Mouse (Mus musculus) heart, postnatal 25 days (tissue): ENCODE measurements around the gene Ccl3. TPM values are rescaled to one million over a fixed set of nuclear protein-coding genes. Genes with fewer than 3 reads are reported as not detected.

Experiments
- DNase-seq: peaks from one replicate; pipeline ENCODE4 v3.0.0; 2022; ENCODE audit warnings: low spot score
- intact Hi-C: fragments of 180-260 bp; cut with DNase I; formaldehyde crosslinking; loops from one replicate; pipeline ENCODE4 v1.15.1; 2025
- total RNA-seq, 2 experiments: library from RNA; stranded (reverse); gene quantifications; 2 replicates each; pipeline ENCODE4 v1.2.3; 2021

The Ccl3 gene
- total RNA-seq, result under 1 TPM in 1 of 2 experiments, not detected in 1; 0.36 TPM

DNA sequence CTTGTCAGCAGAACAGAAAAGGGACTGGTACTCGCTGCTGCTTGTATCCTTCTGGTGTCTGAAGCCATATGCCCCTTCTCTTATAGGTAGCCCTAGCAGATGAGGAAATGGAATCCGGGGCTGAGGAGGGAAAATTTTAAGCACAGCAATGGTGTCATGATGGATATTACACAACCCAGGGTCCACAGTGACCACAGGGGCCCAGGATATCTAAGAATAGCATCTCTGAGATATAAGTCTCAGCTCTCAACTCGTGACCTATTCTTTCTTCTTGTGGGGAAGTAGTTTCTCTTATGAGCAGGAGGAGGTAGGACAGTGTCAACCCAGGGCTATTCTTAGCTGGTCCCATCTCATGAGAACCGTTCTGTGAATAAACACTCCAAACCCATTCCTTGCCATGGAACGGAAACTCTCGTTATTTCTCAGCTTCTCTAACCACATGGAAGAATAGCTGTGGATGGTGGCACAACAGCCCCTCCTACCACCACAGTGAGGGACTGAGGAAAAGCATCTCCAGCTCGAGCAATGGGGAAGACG lies at the start of gene Ccl3:
Gene Ccl3 (minus strand): TSS at position 51 of the 537 bp plus-strand sequence.
- intact Hi-C loops, result no loop called here
- DNase-seq, result no peak

DNA sequence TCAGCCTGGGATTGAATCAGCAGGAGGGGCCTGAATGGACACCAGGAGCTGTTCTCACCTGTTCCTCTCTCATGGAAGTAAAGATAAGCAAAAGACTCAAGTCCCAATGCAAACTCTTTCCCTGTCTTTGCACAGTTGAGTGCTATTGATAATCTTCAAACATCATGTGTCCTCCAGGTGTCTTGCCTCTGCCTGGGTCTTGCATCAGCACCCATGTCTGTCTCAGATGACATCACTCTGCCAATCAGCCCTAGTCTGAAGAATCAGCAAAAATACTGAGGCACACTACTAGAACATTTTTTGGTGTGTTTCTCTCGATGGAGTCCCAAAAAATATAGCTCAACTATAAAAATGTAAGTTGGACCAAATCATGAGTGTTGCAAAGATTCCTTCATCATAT lies 42.9 kb upstream of the Ccl3 start:
- intact Hi-C loops, result no loop called here
- DNase-seq, result no peak

DNA sequence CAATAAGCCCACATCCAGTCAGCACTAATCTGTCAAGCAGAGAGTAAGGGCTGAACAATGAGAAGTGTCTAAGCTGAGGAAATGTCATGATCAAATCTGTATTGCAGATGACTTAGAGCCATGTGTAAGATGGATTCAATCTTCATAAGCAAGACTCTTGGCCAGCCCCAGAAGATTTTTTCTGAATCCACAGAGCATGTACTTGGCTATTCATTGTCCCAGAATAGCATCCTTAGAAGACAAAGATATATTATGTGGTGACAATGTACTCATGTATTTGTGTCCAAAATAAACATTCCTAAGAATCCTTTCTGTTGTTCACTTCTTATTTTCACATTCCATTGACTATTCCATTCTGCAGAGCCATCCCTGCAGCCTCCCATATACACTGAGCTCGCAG lies 40.8 kb upstream of the Ccl3 start:
- intact Hi-C loops, result no loop called here

DNA sequence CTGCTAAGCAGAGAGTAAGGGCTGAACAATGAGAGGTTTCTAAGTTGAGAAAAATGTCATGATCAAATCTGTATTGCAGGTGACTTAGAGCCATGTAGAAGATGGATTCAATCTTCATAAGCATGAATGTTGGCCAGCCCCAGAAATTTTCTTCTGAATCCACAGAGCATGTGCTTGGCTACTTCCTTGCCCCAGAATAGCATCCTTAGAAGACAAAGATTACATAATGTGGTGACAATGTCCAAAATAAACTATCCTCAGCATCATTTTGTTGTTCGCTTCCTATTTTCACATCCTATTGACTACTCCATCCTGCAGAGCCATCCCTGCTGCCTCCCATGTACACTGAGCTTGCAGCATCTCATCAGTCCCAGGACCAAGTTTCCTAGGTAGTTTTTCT lies 26.5 kb upstream of the Ccl3 start:
- no peak for DNase-seq
- intact Hi-C loops, result loop anchor here (1.0 kb wide), 1 partner anchor 21 kb away; no protein-coding TSS in a partner anchor

More for the DNA sequence above, 40.8 kb upstream of the Ccl3 start:
- no peak for DNase-seq

DNA sequence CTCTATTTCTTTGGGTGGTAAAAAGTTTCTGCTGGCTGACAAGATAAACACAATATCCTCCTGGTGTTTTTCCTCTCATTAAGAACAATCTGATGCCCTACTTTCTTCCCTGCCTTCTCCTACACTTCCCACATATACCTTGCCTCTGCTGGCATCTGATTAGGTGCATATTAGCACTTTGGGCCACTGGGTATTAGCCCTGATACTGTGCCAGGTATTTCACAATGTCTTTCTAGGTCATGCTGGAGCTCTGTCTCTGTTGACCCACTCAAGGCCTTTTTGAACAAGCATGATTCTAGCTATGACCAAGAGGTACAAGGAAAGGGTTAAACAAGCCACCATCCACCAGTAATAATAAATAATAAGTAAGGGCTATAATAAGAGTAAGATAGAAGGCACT lies 22.6 kb upstream of the Ccl3 start:
- no peak for DNase-seq
- intact Hi-C loops, result no loop called here

DNA sequence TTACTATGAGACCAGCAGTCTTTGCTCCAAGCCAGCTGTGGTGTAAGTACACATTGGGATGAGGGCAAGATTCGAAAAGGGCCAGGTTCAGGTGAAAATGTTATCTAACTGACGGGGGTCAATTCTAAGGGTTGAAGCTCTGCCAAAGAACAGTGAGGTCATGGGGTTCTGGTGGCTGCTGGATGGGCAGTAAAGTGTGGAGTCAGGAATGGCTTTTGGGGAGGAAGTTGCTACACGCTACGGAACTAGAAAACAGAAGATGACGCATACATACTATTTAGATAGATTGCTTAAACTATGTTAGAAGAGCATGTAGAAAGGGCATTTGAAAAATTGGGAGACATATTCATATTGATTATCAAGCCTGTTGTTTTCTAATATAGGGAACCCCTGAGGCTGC lies 14.4 kb upstream of the Ccl3 start:
- DNase-seq, result no peak
- intact Hi-C loops, result no loop called here

DNA sequence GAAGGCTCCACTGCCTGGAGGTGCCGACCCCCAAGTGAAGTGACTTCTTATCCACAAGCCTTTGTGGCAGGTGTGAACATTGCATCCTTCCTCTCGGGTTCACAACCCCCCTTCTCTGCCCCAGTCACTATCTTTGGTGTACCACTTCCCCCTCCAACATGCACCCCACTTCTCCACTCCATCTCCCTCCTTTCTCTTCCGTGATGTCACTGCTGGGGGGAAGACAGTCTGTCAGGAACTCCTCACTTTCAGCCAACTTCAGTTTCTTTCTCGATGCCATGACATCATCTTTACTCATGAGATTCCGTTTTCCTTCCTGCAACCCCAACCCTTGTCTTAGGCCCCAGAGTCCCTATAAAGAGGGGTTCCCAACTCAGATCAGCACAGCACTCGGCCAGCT lies 13.0 kb upstream of the Ccl3 start, which contains the start of gene Ccl4:
Gene Ccl4 (plus strand): TSS at position 381 of the 400 bp plus-strand sequence.
- DNase-seq, result no peak

DNA sequence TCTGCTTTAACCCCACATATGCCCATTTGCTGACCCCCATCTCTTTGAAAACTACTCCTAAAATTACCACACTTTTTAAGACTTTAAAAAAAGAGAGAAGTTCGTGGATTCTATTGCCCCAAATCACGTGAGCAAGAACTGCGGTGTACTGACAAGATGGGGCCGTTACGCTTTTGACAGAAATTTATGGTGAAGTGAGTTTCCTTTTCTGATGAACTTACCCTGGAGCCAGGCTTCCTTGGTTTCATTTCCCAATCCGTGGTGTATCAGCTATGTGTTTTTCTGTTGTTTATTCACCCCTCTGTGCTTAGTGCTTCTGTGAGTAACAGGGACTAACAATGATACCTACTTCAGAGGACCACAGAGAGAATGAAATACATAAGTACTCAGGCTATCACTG lies 9.6 kb upstream of the Ccl3 start:
- intact Hi-C loops, result no loop called here

More for the DNA sequence above, 13.0 kb upstream of the Ccl3 start, which contains the start of gene Ccl4:
- intact Hi-C loops, result no loop called here

DNA sequence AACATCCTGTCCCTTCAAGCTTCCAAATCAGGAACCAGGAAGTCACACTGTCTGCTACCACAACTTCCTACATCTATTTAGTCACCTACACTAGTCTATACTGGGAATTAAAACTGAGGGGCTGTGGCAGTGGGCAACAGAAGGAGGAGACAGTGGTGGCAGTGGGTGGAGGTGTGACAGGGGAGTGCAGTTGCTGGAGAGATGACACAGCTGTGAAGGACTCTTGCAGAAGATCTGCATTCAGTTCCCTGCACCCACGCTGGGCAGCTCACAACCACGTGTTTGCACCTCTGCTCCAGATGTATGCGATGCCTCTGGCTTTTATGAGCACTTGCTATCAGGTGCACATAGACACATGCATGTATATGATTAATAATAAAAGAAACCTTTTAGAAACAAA lies 8.4 kb upstream of the Ccl3 start:
- DNase-seq, result no peak
- intact Hi-C loops, result no loop called here

More for the DNA sequence above, 9.6 kb upstream of the Ccl3 start:
- DNase-seq, result no peak

DNA sequence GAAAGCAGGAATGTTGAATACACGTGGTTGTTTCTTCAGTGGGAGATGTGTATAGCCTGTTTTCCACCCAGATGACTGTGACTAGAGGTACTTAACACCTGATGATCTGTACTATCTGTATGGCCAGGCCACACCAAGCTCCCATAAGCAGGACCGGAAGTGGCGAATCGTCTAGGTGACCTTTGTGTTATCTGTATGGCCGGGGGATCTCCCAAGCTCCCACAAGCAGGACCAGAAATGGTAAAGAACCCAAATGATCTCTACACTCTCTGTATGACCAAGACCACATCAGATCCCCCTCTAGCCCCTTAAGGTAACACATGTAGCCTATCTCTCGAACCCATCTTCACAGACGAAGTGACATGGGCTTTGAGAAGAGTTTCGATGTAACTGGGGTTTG lies 5.5 kb upstream of the Ccl3 start:
- intact Hi-C loops, result no loop called here

DNA sequence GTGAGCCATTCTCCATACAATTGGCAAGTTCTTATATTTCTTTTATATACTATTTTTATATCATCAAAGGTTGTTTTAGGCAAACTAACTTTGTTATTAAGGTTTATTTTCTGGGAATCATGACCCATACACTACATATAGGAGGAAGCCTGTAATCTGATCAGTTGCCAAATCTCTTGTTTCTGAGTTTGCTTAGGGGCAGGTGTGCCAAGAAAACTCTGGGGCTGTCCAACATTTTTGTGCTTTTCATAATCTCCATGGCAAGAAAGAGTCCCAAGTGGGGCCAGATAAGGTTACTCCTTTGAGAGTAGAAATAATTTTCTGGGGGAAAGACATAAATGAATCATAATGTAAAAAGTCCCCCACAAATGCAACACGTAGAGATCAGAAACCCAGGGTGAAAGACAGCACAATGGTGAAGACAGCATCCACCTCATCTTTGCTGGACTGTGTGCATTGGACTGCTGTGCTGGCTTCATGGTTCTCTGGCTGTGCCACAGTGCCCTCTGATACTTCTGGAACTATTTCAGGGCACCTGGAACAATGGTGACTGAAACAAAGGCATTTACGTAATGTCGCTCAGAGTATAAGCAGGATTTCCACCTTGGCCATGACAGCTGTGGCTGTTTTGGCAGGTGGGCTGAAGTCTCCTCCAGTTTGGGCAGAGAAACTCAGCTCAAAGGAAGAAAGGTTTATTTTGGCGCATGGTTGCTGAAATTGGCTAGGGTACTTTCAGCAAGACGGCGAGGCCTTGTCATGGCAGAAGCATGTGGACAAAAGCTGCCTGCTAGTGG lies 2.6 kb downstream of the Ccl3 start:
- intact Hi-C loops, result no loop called here
- DNase-seq, result no peak

More for the DNA sequence above, 5.5 kb upstream of the Ccl3 start:
- no peak for DNase-seq

DNA sequence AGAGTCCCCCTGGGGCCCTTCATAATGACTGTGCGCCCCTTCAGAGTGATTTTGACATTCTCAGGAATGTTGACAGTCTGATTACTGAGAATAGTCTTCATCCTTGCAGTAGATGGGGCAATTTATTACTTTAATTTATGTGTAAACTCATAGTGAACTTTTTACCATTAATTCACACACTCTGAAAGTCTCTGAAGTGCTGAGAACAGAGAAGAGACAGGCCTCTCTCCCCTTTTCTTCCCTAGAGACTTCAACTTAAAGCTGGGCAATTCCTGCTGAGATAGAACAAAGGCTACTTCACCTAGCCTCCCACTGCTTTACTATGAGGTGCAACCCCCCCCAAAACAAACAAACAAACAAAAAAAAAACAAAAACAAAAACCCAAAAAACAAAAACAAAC lies 3.6 kb downstream of the Ccl3 start, which contains the start of gene Rpl9-ps1:
Gene Rpl9-ps1 (minus strand): TSS at position 101 of the 400 bp plus-strand sequence.
- no peak for DNase-seq
- intact Hi-C loops, result no loop called here

DNA sequence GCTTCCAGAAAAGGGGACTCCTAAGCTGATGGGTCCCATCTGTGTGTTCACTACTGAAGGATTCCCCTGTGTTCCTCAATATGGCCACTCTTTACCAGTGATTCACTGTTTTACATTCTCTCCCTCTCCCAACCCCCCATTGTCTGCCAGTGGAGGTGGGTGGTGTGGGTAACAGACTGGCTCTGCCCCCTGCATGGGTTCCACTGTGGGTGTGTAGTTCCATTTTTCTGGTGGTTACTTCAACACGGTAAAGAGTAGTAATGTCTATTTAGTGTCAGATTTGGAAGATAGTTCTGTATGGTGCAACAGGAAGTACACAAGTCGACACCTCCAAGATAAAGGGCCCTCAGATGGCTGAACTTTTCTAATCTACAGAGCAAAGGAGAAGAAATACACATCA lies 7.9 kb downstream of the Ccl3 start:
- intact Hi-C loops, result no loop called here
- DNase-seq, result no peak

DNA sequence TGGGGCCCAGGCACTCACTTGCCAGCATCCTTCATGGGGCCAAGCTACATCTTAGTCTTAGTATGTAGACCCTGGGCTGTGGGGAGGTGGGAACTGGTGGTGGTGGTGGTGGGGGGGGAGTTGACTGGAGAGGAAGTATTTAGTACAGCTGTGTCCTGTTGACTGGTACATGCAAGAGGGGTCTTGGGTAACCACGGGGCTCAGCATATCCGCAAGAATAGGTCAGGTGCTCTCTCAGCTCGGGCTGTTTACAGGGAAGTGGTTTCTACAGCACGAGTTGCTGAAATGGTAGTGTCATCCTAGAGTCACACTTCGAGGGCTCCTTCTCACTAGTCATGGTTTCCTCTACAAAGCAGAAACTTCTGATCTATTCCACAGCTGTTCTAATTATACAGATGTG lies 9.0 kb downstream of the Ccl3 start:
- intact Hi-C loops, result no loop called here
- no peak for DNase-seq

DNA sequence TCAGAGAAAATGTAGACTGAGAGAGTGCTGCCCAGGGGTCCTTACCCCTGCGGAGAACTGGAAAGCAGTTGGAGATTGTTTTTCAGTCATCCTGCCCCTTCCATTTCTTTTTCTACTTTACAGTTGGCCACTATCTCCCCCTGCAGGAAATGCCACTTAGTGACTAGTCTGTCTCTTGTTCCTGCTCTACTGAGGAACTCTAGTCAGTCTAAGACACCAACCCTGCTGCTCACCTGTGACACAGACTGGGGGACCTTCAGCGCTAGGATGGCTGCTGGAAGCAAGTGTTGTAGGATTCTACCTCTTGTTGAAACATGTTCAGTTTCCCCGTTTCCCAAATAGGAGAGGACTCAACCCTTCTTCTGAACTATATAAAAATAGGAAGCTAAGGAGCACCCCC lies 9.6 kb downstream of the Ccl3 start:
- intact Hi-C loops, result loop anchor here (5.0 kb wide), 1 partner anchor 98 kb away; no protein-coding TSS in a partner anchor
- DNase-seq, result no peak

DNA sequence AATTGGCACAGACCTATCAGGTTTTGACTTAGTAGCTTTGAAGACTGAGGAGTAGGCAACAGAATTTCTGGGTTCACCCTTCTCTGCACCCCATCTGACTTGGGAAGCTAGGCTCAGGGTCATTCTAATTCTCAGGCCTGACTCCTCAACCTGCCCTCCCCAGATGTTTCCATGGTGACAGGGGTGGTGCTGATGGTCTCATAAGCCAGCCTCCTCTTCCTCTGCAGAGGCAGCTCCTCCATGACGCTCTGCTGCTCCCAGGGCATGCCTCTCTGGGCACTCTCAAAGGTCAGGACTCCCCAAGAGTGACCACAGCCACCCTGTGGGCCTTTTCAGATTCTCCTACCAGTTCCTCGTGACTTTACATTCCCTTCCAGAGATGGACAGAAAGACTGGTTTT lies 10.2 kb downstream of the Ccl3 start:
- DNase-seq, result no peak
- intact Hi-C loops, result loop anchor here (5.0 kb wide), 1 partner anchor 98 kb away; no protein-coding TSS in a partner anchor

DNA sequence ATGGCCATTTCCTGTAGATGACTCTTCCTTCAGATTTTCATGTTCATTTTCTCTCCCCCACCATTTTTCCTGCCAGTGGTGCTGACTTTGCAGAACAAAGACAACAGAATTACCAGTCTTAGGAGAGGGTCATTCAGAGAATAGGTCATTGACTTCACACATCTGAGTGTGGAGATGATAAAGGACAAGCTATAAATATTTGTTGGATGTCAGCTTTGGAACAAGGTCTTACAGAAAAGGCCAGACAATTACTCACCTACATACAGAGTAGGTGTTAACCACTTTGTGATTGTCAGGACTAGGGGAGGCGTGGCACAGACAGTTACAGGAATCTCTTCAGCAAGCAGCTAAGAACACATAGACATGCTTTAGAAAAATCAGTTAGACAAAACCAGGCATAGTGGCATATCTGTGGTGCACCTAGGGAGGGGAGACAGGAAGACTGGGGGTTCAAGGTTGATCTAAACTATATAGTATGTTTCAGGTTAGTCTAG lies 12.4 kb downstream of the Ccl3 start:
- DNase-seq, result no peak
- intact Hi-C loops, result loop anchor here (5.0 kb wide), 1 partner anchor 101 kb away; no protein-coding TSS in a partner anchor

DNA sequence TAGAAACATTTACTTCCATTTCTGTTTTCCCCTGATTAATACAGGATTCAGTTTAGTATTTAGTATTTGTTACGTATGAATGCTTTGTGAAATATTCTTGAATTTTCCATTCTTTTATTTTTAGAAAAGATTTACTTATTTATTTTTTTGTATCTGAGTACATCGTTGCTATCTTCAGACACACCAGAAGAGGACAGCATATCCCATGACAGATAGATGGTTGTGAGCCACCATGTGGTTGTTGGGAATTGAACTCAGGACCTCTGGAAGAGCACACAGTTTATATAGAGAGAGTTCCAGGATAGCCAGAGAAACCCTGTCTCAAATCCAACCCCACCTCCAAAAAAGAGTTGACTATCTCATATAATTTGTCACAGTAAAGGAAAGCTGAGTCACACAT lies 14.3 kb downstream of the Ccl3 start:
- intact Hi-C loops, result loop anchor here (5.0 kb wide), 2 partner anchors 78 to 102 kb away; no protein-coding TSS in a partner anchor
- DNase-seq, result no peak

DNA sequence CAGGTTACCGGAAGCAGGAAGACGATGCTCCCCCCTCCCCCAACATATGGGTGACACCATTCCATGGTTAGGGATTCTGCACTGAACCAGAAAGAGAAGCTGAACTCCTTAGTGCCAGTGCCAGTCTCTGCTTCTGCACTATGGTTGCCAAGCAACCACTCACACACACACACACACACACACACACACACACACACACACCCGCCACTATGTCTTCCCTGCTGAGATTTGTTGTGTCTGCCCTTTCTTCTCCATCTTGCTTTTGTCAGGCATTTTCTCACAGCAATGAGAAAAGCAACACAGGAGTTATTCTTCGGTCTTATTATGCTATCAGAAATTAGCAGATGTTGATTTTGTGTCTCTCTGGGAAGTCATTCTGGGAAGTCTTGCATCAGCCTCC lies 14.7 kb downstream of the Ccl3 start:
- no peak for DNase-seq
- intact Hi-C loops, result loop anchor here (5.0 kb wide), 1 partner anchor 77 kb away; no protein-coding TSS in a partner anchor

DNA sequence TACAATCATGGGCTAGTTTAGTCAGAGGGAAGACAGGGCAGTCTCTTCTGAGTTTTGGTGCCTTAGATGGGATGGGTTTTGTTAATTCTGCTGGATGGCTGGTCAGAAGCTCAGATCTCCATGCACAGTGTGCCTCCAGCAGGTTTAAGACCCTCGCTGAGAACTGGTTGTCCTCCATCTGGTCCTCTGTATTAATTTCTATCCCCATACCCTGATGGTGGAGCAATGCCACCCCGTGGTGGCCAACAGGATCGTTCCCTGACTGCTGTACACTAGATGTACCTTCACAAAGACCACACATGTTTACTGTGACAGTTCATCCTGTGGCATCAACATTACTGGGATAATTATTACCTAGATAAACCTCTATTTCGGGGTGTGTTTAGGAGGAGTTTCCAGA lies 16.4 kb downstream of the Ccl3 start:
- no peak for DNase-seq
- intact Hi-C loops, result loop anchor here (5.0 kb wide), 1 partner anchor 75 kb away; no protein-coding TSS in a partner anchor

DNA sequence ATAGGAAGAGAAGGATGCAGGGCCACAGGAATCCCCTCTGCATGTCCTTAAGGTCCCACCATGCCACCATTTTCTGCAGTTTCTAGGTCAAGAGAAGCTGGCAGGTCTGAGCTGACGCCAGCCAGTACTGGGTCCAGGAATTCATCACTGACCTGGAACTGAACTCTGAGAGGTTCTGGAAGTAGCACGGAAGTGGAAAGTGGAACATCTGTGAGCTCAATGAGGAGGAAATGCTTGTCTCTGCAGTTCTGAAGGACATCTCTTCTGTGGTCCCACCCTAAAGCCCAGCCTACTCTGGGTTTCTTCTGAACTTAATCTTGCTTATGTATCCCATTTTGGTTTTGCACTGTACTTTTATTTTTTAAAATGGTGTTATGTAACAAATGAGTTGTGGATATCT lies 18.1 kb downstream of the Ccl3 start:
- intact Hi-C loops, result loop anchor here (5.0 kb wide), 1 partner anchor 74 kb away; no protein-coding TSS in a partner anchor
- DNase-seq, result no peak
